Mouse (Mus musculus) CD4-positive, CD25-positive, alpha-beta regulatory T cell, adult 4 months (primary cell): ENCODE measurements at regions not wholly inside any gene's neighbourhood (a gene's known extent, or its start where the extent isn't known, plus 50 kb on each side); places are given as distances from the start of the nearest gene placed in this dataset.

Experiments used
- ATAC-seq: one replicate; pipeline ENCODE4 v1.8.0; 2017

- ATAC-seq, result no peak
These were observed 120.3 kb downstream of the Etnk1 start for GRCm38 (mm10) chr6:143287322-143287721.

- ATAC-seq, result no peak
These were observed 121.6 kb downstream of the Etnk1 start for GRCm38 (mm10) chr6:143288491-143289130.

GRCm38 (mm10) chr6:143293648-143294047 lies 126.6 kb downstream of the Etnk1 start:
- ATAC-seq, result no peak

GRCm38 (mm10) chr6:143298391-143298790 lies 131.4 kb downstream of the Etnk1 start:
- ATAC-seq, result no peak

- no peak for ATAC-seq
These were observed 134.4 kb downstream of the Etnk1 start for GRCm38 (mm10) chr6:143301414-143301813.

- ATAC-seq, result no peak
These were observed 140.3 kb downstream of the Etnk1 start for GRCm38 (mm10) chr6:143307327-143307726.

- no peak for ATAC-seq
These were observed 148.8 kb downstream of the Etnk1 start for GRCm38 (mm10) chr6:143315859-143316258.

GRCm38 (mm10) chr6:143320426-143320825 lies 153.4 kb downstream of the Etnk1 start:
- no peak for ATAC-seq

GRCm38 (mm10) chr6:143324636-143325035 lies 157.6 kb downstream of the Etnk1 start:
- no peak for ATAC-seq

GRCm38 (mm10) chr6:143326956-143327722 lies 160.1 kb downstream of the Etnk1 start:
- ATAC-seq, result peak; percentile 86

GRCm38 (mm10) chr6:143327788-143328187 lies 160.8 kb downstream of the Etnk1 start:
- no peak for ATAC-seq

- no peak for ATAC-seq
These were observed 161.2 kb downstream of the Etnk1 start for GRCm38 (mm10) chr6:143328202-143328601.

- no peak for ATAC-seq
These were observed 162.1 kb downstream of the Etnk1 start for GRCm38 (mm10) chr6:143329096-143329495.

- ATAC-seq, result no peak
These were observed 166.5 kb downstream of the Etnk1 start for GRCm38 (mm10) chr6:143333493-143333892.

GRCm38 (mm10) chr6:143336574-143336973 lies 169.6 kb downstream of the Etnk1 start:
- no peak for ATAC-seq

GRCm38 (mm10) chr6:143349000-143349399 lies 182.0 kb downstream of the Etnk1 start:
- ATAC-seq, result no peak

GRCm38 (mm10) chr6:143359320-143360032 lies 192.5 kb downstream of the Etnk1 start:
- ATAC-seq, result no peak

GRCm38 (mm10) chr6:143361149-143361725 lies 194.2 kb downstream of the Etnk1 start:
- peak; percentile 80 for ATAC-seq

GRCm38 (mm10) chr6:143361963-143362362 lies 194.9 kb downstream of the Etnk1 start:
- ATAC-seq, result peak; percentile 58

GRCm38 (mm10) chr6:143365840-143366239 lies 198.8 kb downstream of the Etnk1 start:
- no peak for ATAC-seq

- no peak for ATAC-seq
These were observed 200.8 kb downstream of the Etnk1 start for GRCm38 (mm10) chr6:143367804-143368203.

GRCm38 (mm10) chr6:143368646-143369045 lies 201.6 kb downstream of the Etnk1 start:
- no peak for ATAC-seq

- ATAC-seq, result no peak
These were observed 205.5 kb downstream of the Etnk1 start for GRCm38 (mm10) chr6:143372487-143372886.
